Mouse (Mus musculus) mesoderm, embryonic 11.5 days (tissue): ENCODE measurements at regions not wholly inside any gene's neighbourhood (a gene's known extent, or its start where the extent isn't known, plus 50 kb on each side); places are given as distances from the start of the nearest gene placed in this dataset.
A peak's percentile ranks its signal among the peaks of the same experiment; 100 is the strongest.

ENCODE experiments used
- DNase-seq: peaks from one replicate; pipeline ENCODE4 v3.0.0-alpha.2; 2012; ENCODE audit warnings: low read depth, low spot score

DNA sequence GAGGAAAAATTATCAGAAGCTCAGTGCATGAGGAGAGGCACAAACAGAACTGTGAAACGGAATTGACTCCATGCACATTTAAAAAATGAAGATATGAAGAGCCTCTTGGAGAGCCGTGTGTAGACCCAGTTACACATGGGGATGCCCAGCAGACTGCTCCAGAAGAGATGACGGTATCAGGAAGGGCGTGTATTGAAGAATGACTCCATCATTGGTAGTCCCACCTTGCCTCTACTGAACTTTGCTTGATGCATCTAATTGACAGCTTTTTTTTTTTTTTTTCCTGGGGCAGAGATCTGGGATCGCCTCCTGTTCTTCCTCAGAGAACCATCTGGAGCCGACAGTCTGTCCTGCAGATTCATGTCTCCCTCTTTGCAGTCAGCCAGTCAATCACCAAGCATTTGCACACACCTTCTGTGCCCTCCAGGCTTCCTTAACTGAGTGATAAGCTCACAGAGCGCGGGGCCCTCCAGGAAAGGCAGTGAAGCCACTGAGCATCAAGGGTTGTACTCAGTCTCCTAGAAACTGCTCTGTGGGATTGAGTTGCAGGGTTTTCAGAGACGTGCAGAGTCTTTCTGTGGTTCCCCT, 57.6 kb upstream of the D1Pas1 start:
- DNase-seq: no peak

DNA sequence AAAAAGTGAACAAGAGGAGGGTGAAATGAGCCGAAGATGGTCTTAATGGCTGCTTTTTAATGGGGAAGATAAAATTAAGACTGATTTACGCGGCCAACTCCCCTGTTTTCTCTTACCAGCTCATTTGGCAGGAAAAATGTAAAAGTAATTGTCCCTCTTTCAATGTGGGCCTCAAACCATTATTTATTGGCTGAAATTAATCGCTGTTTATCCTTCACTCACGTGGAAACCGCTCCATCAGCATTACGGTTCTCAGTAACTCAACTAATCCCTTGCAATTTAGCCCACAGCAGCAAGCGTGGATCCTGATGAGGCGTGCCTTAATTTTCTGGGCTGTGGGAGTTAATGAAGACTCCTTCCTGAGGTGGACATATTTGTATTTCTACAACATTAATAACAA, 58.1 kb upstream of the D1Pas1 start:
- no peak for DNase-seq

DNA sequence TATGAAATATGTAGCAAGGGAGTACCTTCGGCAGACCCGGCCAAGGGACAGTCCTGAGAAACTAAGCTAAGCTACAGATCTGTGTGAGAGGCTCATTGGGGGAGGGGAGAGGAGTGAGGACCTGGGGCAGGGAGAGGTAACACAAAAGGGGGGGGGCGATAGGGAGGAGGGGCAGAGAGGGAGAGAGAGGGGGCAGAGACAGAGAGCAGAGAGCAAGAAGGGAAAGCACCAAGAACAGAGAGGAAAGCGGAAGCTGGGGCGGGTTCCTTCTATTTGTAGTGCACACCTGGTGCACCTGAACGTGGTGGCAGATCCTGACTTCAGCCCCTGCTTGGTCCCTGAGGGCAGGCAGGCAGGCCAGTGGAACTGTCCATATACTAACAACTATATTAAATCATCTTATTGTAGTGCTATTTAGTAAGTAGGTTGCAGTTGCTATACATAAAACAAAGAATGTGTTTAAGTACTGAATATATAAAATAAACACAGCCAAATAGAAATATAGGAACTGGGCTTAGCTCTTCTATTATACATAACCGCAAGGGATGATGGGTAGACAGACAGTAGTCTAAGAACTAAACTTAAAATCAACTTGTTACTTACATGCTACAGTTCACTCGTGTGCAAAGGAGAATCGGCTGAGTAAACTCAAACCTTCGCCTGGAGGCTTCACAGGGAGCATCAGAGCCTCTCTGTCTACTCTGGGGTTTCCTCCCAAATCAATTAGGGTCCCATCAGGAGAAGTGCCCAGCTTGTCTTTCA, 59.6 kb upstream of the D1Pas1 start:
- DNase-seq: no peak

DNA sequence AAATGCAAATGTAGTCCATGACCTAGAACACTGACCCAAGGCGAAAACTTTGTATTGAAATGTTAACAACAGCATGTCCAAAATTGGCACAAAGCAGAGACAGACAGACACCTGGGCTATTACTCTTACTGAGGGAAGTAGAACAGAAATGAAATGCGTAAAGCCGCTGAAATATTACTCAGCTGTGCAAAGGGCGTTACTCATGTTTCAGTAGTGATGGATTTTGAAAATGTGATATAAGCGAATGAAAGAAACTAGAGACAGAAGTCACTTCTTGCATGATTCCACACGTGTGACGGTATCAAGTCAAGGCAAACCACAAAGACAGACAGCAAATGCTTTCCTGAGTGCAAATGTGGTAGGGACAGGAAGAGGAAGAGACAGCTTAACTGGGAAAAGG, 61.3 kb upstream of the D1Pas1 start:
- DNase-seq: no peak

DNA sequence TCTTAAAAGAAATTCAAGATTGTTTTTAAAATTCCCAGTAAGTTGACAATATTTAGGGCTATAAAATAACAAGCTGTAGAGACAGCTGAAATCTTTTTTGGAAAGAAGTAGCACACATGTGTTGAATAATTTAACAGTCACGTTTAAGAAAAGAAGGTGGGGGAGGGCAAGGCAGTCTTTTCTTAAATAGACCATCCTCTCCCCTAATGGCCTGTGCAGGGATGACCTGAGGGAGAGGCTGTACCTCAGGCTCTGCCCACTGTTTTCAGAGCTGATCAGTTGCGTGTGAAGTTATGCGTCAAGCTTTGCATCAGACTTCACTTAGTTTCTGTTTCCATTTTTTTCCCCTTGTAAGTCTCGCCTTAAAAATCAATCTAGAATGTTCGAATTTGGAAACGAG, 65.7 kb upstream of the D1Pas1 start:
- no peak for DNase-seq

GRCm38 (mm10) chr1:186898203-186898602, 69.0 kb upstream of the D1Pas1 start:
- no peak for DNase-seq

DNA sequence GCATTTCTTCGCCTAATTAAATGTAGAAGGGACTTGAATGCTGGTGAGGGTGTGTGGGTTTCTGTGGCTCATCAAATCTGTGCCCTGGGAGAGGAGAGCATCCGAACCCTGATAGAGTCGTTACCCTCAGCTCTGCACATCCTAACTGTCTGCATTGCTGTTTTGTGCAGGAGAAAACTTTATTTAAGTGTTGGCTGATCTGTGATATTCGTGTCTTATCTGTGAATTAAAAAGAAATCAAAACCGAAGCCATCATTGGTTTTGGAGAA, 77.7 kb upstream of the D1Pas1 start:
- DNase-seq: no peak

- no peak for DNase-seq
Measured at GRCm38 (mm10) chr1:186888767-186889583, 78.2 kb upstream of the D1Pas1 start.

GRCm38 (mm10) chr1:186887127-186887526, 80.1 kb upstream of the D1Pas1 start:
- DNase-seq: no peak

GRCm38 (mm10) chr1:186880391-186880790, 86.8 kb upstream of the D1Pas1 start:
- DNase-seq: no peak

DNA sequence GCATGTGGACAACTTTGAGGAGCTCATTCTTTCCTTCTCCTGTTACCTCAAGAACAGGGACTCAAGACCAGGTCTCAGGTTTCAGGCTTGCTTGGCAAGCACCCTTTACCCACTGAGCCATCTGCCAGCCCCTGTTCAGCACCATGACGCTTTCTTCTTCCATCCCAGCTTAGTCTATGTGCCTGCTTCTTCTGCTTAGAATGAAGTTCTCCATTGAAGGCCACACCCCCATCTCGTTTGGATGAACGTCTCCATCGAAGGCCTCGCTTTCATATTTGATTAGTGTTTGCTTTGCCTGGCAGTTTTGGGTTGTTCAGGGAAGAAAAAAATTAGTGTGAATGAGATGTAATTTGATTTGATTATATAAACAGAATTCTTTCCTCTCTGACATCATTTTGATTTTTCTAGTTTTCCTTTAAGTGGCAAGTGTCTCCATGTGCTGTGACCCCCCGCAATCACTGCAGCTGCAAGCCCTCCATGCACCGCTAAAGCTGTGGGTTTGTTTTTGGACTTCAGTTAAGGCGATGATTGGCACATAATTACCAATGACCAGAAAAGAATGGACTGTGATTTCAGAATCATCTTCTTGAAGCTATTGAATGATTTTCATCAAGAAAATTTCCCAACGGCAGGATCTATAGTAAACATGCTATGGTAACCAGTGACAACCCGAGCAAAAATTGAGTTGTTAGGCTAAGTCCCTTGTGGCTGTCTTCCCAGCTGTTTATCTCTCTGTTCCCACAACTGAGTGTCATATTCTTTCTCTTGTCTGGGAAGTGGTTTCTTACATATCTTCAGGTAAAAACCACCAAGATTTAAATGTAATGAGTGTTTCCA, 106.4 kb upstream of the D1Pas1 start:
- no peak for DNase-seq

GRCm38 (mm10) chr1:186858285-186858684, 108.9 kb upstream of the D1Pas1 start:
- no peak for DNase-seq

GRCm38 (mm10) chr1:186855474-186856036, 106.4 kb upstream of the Rrp15 start:
- no peak for DNase-seq

DNA sequence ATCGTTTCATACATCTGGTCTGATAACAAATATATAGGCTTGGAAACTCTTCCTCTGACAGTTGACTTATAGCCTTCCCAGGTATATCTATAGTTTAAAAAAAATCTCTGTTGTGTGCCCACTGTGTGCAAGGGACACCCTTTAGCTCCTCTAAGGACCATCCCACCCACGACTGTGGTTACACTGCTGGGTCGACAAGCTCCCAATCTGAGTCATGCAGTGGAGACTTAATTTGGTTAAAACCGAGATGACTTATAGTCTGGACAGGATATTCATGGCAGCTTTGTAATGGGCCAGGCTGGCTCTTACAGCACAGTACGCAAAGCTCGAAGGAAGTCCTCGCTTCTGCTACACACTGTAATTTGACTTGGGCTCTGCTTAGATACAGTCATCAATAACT, 96.1 kb upstream of the Rrp15 start:
- no peak for DNase-seq

- peak; percentile 53 for DNase-seq
Measured at GRCm38 (mm10) chr1:186833896-186834800, 85.0 kb upstream of the Rrp15 start.

DNA sequence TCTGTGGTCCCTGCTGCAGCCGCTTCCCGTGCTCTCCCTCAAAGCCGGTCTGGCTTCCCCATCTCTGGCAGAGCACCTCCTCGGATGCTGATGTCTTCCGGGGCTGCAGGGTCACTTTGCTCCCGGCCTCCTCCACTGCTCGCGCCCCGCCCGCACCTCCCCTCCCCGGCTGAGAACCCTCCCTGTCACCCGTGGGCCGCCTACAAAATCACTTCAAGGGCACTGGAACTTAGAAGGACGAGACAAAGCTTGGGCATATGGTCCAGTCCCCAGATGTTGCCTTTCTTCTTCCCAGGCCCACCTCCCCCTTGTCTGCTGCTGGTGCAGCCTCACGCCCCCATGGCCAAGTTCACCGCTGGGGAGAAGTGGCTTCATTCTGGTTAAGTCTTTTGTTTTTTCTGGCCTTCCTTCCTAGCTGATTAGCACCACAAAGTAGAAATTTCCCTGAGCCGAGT, 84.3 kb upstream of the Rrp15 start:
- DNase-seq: peak; percentile 41

GRCm38 (mm10) chr1:186827773-186828172, 78.6 kb upstream of the Rrp15 start:
- DNase-seq: peak; percentile 65

GRCm38 (mm10) chr1:186808192-186808960, 59.2 kb upstream of the Rrp15 start:
- DNase-seq: no peak

GRCm38 (mm10) chr1:186804451-186804850, 55.3 kb upstream of the Rrp15 start:
- DNase-seq: no peak
